8 mouse cellular contexts compared by ENCODE assay signal in genomic region chr1:36474646-36475045, GRCm38 (mm10). TPM values are rescaled to one million over a fixed set of nuclear protein-coding genes. Genes with fewer than 3 reads are reported as not detected.
DNase-seq lines count a peak whose midpoint lies in the region; ATAC-seq and TF ChIP-seq lines count a peak whose summit lies in the region.

No protein-coding gene starts in this region.

- no peaks in the 10 kb centered on the region for H3K27me3 ChIP-seq in heart, embryonic 11.5 days (ENCODE audit: control insufficient read depth, insufficient read depth, low read length)
- no peaks in the 10 kb centered on the region; the same call in 1 of the 2 replicates for H3K27me3 ChIP-seq in embryonic facial prominence, embryonic 10.5 days (replicated peaks; ENCODE audit: low read depth, poor library complexity, severe bottlenecking)
- peaks cover 19% of the 10 kb centered on the region for H3K27me3 ChIP-seq in midbrain, embryonic 10.5 days (ENCODE audit: low read depth, poor library complexity, severe bottlenecking)
- no peaks in the 10 kb centered on the region for H3K27me3 ChIP-seq in thymus, adult 2 months (ENCODE audit: control insufficient read depth, insufficient read depth, low read length)

- TF ChIP-seq CTCF in thymus, adult 2 months (IDR thresholded peaks at IDR 0.05; ENCODE audit: borderline replicate concordance, control insufficient read depth, extremely low read depth, insufficient read depth, low read length, poor library complexity): no peak

- H3K27ac ChIP-seq in heart, embryonic 11.5 days (ENCODE audit: low read depth, low read length): no peak overlapping the region
- H3K27ac ChIP-seq in embryonic facial prominence, embryonic 10.5 days (replicated peaks): no peak overlapping the region
- no peak overlapping the region for H3K27ac ChIP-seq in midbrain, embryonic 10.5 days (replicated peaks)
- H3K27ac ChIP-seq in thymus, adult 2 months (ENCODE audit: control insufficient read depth, insufficient read depth, low read length): no peak overlapping the region

- TF ChIP-seq POLR2A in thymus, adult 2 months (IDR thresholded peaks at IDR 0.05; ENCODE audit: control insufficient read depth, extremely low read depth, insufficient read depth, low read length, poor library complexity): no peak

- peak overlapping the region; percentile 38 for H3K4me2 ChIP-seq in heart, embryonic 11.5 days

- no peak for ATAC-seq in heart, embryonic 11.5 days (replicated peaks; ENCODE audit: insufficient number of reproducible peaks, low FRiP score, low TSS enrichment)

- peaks cover 24% of the 10 kb centered on the region for H3K4me1 ChIP-seq in heart, embryonic 11.5 days (ENCODE audit: control insufficient read depth, insufficient read depth, low read length)
- H3K4me1 ChIP-seq in embryonic facial prominence, embryonic 10.5 days: peaks cover 72% of the 10 kb centered on the region
- H3K4me1 ChIP-seq in midbrain, embryonic 10.5 days: peaks cover 80% of the 10 kb centered on the region
- H3K4me1 ChIP-seq in thymus, adult 2 months (replicated peaks; ENCODE audit: control insufficient read depth, insufficient read depth, low read length): peaks cover 54% of the 10 kb centered on the region

- H3K9me3 ChIP-seq in heart, embryonic 11.5 days (replicated peaks; ENCODE audit: control insufficient read depth, low read length): no peaks in the 10 kb centered on the region
- no peaks in the 10 kb centered on the region for H3K9me3 ChIP-seq in embryonic facial prominence, embryonic 10.5 days
- no peaks in the 10 kb centered on the region for H3K9me3 ChIP-seq in midbrain, embryonic 10.5 days (replicated peaks)

- no peaks in the 10 kb centered on the region for H3K36me3 ChIP-seq in heart, embryonic 11.5 days (ENCODE audit: control insufficient read depth, insufficient read depth, low read length)
- peaks cover 2% of the 10 kb centered on the region; the same call in 1 of the 2 replicates for H3K36me3 ChIP-seq in embryonic facial prominence, embryonic 10.5 days (replicated peaks)
- H3K36me3 ChIP-seq in midbrain, embryonic 10.5 days: no peaks in the 10 kb centered on the region
- no peaks in the 10 kb centered on the region for H3K36me3 ChIP-seq in thymus, adult 2 months (ENCODE audit: control insufficient read depth, insufficient read depth, low read length)

- no peak for DNase-seq in heart, postnatal 14 days
- DNase-seq in embryonic facial prominence, embryonic 10.5 days (ENCODE audit: low spot score): no peak
- peak; percentile 84 for DNase-seq in kidney, adult 11 months
- DNase-seq in midbrain, embryonic 10.5 days (ENCODE audit: low spot score): no peak
- DNase-seq in thymus, adult 2 months: no peak
- DNase-seq in right cerebral cortex, postnatal 14 days: no peak
- no peak for DNase-seq in left cerebral cortex, adult 9 months (ENCODE audit: low spot score in 2 of 2)

- H3K4me3 ChIP-seq in heart, embryonic 11.5 days (ENCODE audit: low read depth, low read length): no peak overlapping the region
- H3K4me3 ChIP-seq in embryonic facial prominence, embryonic 10.5 days: peak overlapping the region; percentile 40
- H3K4me3 ChIP-seq in midbrain, embryonic 10.5 days: peak overlapping the region; percentile 70
- H3K4me3 ChIP-seq in thymus, adult 2 months (ENCODE audit: control insufficient read depth, insufficient read depth, low read length): no peak overlapping the region

- WGBS in heart, embryonic 11.5 days (ENCODE audit: insufficient replicate concordance): 52% methylated on average over 3 of the region's 3 CpGs
- WGBS in embryonic facial prominence, embryonic 10.5 days: 67% methylated on average over 3 of the region's 3 CpGs
- WGBS in midbrain, embryonic 10.5 days: 86% methylated on average over 3 of the region's 3 CpGs
- 85% methylated on average over 3 of the region's 3 CpGs for WGBS in thymus, adult 2 months

- peak overlapping the region; percentile 49; the same call in 1 of the 2 replicates for H3K9ac ChIP-seq in heart, embryonic 11.5 days (ENCODE audit: low read depth, low read length)

- intact Hi-C loops in heart, postnatal 14 days (cut with DNase I): no loop called here

RNA-seq across cellular contexts. Expression of gene Cnnm4, which starts 3.2 kb away (rescaled TPM):
- polyA plus RNA-seq in heart, embryonic 11.5 days (2014; fragmentation: Nextera tagmentation; extraction: Ambion mirVana): 6.6 and 6.9 TPM in 2 replicates
- 1 to 10 TPM; 3.4 to 4.1 TPM for total RNA-seq in heart, postnatal 14 days (2021)
- polyA plus RNA-seq in embryonic facial prominence, embryonic 10.5 days (2016; fragmentation: Nextera tagmentation; extraction: Ambion mirVana): 16.2 and 16.4 TPM in 2 replicates
- polyA plus RNA-seq in midbrain, embryonic 10.5 days (2016; fragmentation: Nextera tagmentation; extraction: Ambion mirVana): 15.5 and 15.6 TPM in 2 replicates
- polyA plus RNA-seq in thymus, adult 2 months (2012; rRNA removed): 15.3 and 18.0 TPM in 2 replicates

RNA-seq across cellular contexts. Expression of gene Lman2l, which starts 29.6 kb away (rescaled TPM):
- polyA plus RNA-seq in heart, embryonic 11.5 days (2014; fragmentation: Nextera tagmentation; extraction: Ambion mirVana): 31.3 and 31.4 TPM in 2 replicates
- total RNA-seq in heart, postnatal 14 days (2021): 10 to 100 TPM; 19.9 to 20.8 TPM
- polyA plus RNA-seq in embryonic facial prominence, embryonic 10.5 days (2016; fragmentation: Nextera tagmentation; extraction: Ambion mirVana): 58.4 and 62.9 TPM in 2 replicates
- 63.5 and 69.9 TPM in 2 replicates for polyA plus RNA-seq in midbrain, embryonic 10.5 days (2016; fragmentation: Nextera tagmentation; extraction: Ambion mirVana)
- polyA plus RNA-seq in thymus, adult 2 months (2012; rRNA removed): 62.4 and 65.6 TPM in 2 replicates

RNA-seq across cellular contexts. Expression of gene Cnnm3, which starts 37.0 kb away (rescaled TPM):
- 2.5 and 3.9 TPM in 2 replicates for polyA plus RNA-seq in heart, embryonic 11.5 days (2014; fragmentation: Nextera tagmentation; extraction: Ambion mirVana)
- total RNA-seq in heart, postnatal 14 days (2021): 10 to 100 TPM; 12.9 to 15.6 TPM
- polyA plus RNA-seq in embryonic facial prominence, embryonic 10.5 days (2016; fragmentation: Nextera tagmentation; extraction: Ambion mirVana): 3.5 and 3.6 TPM in 2 replicates
- polyA plus RNA-seq in midbrain, embryonic 10.5 days (2016; fragmentation: Nextera tagmentation; extraction: Ambion mirVana): 2.6 and 3.1 TPM in 2 replicates
- 51.2 and 59.9 TPM in 2 replicates for polyA plus RNA-seq in thymus, adult 2 months (2012; rRNA removed)

Comparison
In these comparisons a context has a peak if more than half of its experiments do, and no peak if none do; other contexts are left out.
1. H3K4me3 ChIP-seq: peak in embryonic facial prominence, embryonic 10.5 days (single experiment) and midbrain, embryonic 10.5 days (single experiment); none in heart, embryonic 11.5 days (single experiment) and thymus, adult 2 months (single experiment).
2. RNA of gene Cnnm3, which starts 37.0 kb away (polyA plus RNA-seq): 51.2 to 59.9 TPM in thymus, adult 2 months; 2.5 to 3.9 TPM in heart, embryonic 11.5 days, 3.5 to 3.6 TPM in embryonic facial prominence, embryonic 10.5 days and 2.6 to 3.1 TPM in midbrain, embryonic 10.5 days; every median in the first group is over 10 times any median in the second.